Mouse (Mus musculus) MN1 (cell line): ENCODE data around the gene Stx1b.
"Not testable (repeated sequence)": the region's sequence is repeated elsewhere in the genome, so short reads cannot be mapped to it uniquely, and the experiment has no call there.

Experiments used
- DNase-seq: peaks from one replicate; pipeline ENCODE4 v3.0.0-alpha.2; 2016; ENCODE audit warnings: low spot score

Gene Stx1b

DNA sequence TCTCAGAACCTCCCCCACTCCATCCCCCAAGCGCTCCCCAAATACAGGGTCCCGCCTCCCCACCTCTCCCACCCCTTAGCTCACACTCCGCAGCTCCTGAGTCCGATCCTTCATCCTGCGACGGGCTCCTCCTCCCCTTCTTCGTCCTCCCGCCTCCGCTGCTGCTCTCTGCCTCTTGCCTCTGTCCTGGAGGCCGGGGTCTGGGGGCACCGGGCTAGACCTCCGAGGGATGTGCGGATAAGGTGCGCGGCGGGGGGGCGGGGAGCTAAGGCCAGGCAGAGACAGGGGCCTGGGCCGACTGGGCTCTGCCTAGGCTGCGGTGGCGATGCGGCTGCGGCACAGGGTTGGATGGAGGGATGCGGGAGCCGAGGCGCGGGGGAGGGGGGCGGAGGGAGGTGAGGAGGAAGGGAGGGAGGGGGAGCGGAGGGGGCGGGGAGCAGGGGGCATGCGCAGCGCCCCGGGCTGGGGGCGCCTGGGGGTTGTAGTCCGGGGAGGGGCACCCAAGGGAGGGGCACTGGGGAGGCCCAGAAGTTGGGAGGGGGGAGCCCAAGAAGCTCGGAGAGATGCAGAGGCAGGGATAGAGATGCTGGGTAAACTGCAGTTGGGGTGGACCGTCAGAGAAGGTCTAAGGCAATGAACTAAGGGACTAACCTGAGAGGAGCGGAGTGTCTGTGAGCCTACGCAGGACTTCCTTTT is at the start of gene Stx1b, which contains the start of gene Stx4a:
Stx1b (minus strand) TSS at position 374 of the 696 bp plus-strand sequence.
Stx4a (plus strand) TSS at position 119 of the 696 bp plus-strand sequence.
- DNase-seq, result peak; percentile 43

DNA sequence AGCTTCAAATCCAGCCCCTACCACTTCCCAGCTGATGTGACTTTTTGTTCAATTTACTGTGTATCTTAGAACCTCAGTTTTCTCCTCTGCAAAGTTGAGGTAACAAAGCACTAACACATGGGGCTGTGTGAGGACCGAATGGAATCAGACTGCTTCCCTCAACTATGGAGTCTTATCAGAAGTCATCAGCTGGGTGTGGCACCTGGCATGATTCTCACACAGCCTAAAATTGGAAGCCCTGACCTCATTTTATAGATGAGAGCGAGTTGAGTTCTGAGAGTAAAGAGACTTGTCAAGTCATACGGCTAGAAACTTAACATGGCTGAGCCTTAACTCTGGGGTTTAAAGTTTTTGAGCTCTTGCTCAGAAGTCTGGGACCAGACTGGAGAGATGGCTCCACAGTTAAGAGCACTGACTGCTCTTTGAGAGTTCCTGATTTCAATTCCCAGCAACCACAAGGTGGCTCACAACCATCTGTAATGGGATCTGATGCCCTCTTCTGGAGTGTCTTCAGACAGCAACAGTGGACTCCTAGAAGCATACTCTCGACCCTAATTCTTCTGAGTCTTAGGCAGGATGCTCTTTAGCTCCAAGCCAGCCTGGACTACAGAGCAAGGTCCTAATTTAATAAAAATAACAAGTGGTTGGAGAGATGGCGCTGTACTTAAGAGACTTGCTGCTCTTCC is 45.9 kb upstream of the Stx1b start:
- no peak for DNase-seq

DNA sequence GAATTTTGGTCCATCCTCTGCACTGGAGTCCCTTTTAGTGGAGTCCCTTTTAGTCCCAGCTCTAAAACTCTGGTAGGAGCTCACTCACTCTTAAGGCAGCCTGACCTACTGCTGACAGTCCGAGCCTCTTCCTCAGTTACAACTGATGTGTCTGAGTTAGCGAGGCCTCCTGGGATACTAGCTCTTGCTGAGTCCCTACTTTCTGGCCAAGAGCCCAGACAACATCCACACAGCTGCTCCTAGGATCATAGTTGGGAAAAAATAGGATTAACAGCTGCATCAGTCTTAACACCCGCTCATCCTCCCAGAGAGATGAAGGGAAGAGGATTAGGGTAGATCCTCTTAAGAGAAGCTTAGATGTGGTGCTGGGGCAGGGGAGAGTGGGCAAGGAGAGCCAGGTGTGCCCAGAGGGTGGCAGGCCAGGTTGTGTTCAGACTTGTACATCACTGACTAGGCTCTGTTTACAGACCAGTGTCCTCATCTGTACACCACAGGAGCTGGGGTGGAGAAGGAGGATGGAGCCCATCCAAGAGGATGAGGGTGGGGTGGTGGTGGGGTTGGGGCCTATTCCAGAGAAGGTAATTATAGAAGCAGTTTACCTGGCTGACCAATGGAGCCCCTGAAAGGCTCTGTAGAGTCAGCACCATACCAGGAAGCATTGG is 44.9 kb upstream of the Stx1b start:
- peak; percentile 73 for DNase-seq

DNA sequence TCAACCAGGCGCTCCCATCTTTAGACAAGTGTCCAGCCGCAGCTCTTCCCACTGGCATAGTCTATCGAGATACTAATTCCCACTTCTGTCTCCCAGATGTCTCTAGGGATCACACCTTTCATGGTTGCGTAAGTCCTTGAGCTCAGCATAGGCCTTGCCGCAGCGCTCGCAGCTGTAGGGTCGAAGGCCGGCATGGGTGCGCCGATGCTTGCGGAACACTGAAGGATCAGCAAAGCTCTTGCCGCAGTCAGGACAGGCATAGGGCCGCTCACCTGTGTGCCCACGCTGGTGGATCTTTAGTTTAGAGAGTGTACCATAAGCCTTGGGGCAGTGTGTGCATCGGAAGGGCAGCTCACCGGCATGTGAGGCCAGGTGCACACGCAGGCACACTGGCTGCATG is 43.3 kb upstream of the Stx1b start:
- no peak for DNase-seq

DNA sequence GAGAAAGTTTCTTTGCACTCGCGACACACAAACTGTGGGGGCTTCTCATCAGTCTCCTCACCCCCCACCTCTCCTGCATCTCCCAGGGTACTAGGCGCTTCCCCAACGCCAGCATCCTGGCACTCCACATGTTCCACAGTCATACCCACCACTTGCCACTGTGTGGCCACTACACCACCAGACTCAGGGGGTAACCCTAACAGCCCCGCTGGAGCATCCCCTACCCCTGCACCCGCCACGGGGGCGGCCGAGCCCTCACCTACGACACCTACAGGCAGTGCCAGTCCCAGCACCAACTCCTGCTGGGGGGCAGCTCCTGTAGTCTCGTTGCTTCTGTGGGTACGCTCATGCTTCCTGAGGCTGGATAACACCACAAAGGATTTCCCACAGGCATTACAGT is 42.1 kb upstream of the Stx1b start:
- DNase-seq, result no peak

DNA sequence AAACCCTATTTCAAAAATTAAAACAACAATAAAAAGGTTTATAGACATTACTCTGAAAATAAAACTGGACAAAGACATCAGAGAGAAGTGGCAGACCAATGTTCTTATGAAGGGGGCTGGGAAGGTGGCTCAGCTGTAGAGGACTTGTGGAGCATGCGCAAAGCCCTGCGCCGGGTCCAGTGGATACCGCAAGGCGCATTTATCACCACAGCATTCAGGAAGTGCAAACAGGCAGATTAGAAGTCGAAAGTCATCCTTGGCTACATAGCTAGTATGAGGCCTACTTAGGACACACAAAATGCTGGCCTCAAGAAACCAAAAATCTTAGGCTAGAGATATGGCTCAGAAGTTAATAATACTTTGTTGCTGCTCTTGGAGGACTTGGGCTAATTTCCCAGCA is 33.9 kb upstream of the Stx1b start:
- no peak for DNase-seq

DNA sequence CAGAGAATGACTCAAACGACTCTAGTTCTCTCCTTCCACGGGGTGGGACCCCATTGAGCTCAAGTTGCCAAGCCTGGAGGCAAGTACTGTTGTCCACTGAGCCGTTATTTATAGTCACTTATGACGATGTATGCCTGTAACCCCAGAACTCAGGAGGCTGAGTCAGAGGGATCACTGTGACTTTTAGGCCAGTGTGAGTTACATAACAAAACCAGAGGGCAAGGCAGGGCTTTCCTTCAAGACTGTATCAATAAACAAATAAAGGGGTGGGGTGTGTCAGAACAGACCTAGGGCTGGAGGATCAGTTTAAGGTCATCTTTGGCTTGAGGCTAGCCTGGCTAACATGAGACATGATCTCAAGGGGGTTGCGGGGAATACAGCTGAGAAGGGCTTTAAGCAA is 26.6 kb upstream of the Stx1b start:
- DNase-seq, result no peak

DNA sequence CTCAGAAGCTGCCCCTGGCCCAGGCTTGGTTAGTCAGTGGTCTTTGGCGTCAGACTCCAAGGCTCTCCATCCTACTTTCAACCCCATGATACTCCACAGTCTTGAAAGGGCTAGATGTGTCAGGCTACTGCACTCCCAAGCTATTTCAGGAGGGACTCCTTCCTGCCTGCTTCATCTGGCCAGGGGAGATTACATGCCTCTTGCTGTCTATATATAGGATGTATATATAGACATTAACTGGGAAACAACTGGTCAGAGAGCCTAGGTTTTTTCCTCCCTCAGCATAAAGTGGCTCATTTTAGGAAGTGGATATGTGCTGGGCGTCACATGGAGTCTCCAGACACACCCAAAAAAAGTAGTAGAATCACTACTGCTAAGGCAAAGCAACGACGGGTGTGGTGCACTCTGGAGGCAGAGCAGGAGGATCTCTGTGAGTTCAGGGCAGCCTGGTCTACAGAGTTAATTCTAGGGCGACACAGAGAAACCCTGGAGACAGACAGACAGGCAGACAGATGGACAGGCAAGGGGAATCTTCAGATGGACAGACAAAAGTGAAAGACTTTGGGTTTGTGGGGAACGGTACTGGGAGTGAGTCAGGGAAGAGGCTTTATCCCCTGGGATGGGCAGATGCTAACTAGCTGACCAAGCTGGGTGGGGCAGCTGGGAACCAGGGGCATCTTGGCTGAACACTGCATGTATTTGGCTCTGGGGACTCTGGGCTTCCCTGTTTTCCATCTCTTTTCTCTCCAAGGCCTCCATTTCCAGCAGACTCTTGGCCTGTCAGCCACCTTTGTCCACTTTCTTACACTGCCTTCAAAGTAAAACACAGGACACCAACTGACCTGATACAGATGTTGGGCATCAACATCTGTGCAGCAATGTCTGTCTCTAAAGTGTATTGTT is 25.9 kb upstream of the Stx1b start:
- no peak for DNase-seq

DNA sequence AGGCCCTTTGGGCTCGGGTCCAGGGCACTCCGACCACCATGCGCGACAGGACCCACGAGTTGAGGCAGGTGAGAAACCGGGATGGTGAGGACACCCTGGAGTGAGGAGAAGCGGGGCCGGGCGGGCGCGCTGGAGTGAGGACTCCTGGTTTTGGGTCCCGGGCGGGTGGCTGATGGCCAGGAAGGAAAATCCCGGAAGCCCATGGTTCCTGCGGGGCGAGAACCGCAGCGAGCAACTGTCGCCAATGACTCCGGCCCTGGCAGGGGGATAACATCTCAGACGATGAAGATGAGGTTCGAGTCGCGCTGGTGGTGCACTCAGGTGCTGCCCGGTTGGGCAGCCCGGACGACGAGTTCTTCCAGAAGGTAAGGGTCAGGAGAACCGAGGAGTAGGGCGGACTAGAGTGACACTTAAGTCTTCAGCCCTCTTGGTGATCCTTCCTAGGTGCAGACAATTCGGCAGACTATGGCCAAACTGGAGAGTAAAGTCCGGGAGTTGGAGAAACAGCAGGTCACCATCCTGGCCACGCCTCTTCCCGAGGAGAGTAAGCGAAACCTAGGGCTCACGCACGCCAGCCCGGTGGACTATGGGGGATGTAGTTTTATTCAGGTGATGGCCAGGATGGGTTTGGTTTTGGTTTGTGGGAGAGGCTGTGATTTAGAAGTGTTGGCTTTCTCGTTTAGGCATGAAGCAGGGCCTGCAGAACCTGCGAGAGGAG is 17.8 kb upstream of the Stx1b start:
- DNase-seq, result peak; percentile 84

DNA sequence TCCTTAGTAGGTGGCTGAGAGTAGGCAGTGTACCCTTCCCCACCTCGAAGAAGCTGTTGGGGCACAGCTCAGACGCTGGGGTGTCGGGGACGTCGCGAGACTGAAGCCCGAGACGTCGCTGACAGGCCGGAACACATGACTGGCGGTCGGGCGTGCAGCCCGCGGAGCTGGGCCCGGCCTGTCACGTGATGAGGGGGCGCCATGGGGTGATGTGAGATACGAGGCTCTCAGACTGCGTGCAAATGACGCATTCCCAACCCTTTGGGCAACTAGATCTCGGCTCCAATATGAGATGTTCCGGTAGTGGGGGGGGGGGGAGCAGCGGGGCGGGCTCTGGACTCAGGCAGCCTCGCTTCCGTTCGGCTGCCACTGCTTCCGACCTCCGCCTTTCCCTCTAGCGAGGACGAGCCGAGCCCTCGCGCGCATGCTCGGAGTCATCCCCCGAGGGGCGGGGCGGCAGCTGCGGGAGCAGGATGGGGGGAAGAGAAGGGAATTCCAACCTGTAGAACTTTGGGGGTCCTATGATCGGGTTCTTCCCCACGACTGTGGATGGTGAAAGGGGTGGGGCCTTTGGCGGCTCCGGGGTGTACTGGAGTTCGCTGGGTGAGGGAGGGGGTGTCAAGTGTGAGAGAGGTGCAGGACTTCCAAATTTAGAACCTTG is 17.1 kb upstream of the Stx1b start:
- peak; percentile 96 for DNase-seq

DNA sequence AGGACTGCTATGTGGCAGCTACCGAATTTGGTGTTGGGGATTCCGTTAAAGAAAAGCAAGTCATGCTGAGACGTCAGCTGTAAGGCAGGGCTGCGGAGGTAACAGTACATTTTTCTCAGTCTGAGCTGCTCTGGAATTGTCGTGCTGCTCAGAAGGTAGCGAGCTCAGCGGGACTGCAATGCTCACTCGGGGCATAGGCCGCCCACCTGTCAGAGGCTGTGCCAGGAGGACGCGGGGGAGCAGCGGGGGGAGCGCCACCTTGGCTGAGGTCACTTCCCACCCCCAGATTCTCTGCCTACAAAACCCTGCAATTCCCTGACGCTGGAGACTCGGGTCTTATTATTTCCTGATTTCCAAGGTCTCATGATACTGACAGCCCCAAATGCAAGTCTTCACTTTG is 16.5 kb upstream of the Stx1b start:
- peak; percentile 65 for DNase-seq

DNA sequence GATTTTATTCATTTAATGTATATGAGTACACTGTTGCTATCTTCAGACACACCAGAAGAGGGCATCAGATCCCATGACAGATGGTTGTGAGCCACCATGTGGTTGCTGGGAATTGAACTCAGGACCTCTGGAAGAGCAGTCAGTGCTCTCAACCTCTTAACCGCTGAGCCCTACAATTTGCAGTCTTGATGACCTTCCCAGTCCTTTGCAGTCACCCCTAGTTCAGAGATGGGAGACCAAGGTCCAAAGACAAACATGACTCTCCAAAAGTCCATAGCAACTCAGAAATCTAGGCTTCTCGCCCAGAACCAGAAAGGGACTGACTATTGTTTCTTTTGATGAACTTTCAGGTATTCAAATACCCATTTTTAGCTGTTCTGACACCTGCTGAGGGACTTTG is 15.7 kb upstream of the Stx1b start:
- not testable (repeated sequence) for DNase-seq

DNA sequence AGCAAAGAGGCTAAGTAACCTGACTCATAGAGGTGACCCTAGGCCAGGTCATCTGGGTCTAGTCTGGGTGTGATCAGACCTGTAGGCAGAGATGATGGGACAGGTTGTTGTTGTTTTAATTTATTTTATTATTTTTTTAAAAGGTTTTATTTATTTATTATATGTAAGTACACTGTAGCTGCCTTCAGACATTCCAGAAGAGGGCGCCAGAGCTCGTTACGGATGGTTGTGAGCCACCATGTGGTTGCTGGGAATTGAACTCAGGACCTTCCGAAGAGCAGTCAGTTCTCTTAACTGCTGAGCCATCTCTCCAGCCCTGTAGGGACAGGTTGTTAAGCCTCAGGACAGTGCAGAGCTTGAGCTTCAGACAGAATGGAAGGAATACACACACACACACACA is 13.5 kb upstream of the Stx1b start:
- DNase-seq, result not testable (repeated sequence)

DNA sequence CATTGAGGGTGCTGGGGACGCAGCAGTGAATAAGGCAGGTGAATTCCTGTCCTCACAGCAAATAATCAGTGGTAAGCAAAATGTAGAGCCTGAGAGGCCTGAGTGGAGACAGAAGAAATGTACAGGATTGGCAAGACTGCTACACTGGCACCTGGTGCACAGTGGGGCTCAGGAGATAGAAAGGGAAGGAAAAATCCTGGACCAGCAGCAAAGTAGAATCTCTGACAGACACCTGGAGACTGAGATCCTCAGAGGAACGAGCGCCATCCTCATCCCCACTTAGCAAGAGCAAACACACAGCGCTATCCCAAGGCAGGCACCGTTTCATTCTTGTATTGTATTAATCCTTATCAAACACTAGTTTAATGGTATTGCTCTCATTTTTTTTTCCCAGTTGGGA is 13.1 kb upstream of the Stx1b start:
- DNase-seq, result no peak

DNA sequence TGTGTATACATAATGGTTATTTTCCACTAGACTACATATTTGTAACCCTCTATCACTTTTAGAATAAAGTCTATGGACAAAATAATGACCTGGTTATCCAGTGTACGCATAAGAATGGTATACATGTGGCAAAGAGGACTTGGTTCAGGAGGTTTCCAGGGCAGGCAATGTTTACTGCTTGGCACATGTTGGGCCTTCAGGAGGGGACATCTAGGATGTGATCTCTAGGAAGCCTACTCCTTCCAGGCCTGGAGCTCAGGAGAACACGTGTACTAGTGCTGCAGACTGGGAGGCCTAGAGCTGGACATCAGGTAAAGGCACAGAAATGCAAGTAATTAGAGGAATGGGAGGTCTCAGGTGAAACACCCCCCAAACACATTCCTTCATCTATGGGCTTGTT is 11.2 kb upstream of the Stx1b start:
- DNase-seq, result no peak

DNA sequence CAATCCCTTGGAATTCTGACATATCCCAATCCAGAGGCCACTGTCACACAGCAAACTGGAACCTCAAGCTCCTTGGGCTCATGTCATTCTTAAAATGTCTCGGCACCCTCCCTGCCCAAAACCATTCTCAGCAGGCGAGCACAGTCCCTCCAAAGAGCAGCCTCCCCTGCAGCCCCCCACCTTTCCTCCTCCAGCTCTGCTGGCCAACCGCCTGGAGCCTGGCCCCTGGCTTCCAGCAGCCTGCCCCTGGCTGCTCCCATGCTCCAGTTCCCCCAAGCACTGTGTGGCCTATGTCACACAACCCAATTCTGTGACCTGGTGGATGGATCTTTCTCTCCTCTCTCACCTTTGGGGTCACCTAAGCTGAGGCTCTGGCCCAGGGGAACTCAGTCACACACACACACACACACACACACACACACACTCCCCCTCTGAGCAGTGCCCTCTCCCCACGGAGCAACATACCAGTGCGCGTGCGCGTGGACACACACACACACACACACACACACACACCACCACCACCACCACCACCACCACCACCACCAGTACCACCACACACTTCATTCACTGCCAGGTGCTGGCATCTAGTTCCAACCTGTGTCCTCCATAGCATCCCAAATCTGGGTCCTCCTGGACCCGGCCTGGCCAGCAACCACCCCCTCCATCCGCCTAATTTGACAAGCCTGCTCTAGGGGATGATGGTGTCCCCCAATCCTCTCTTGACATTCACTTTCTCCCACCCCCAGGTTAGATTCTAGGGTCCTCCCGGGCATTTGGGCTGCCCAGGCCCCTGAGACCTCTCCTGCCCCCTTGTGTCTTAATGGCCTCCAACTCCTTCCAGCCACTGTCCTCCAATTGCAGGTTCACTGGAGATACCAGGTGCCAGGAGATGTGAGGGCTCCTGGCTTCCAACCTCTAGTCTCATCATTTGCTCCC is 845 bp downstream of the Stx1b start:
- DNase-seq, result peak; percentile 28

DNA sequence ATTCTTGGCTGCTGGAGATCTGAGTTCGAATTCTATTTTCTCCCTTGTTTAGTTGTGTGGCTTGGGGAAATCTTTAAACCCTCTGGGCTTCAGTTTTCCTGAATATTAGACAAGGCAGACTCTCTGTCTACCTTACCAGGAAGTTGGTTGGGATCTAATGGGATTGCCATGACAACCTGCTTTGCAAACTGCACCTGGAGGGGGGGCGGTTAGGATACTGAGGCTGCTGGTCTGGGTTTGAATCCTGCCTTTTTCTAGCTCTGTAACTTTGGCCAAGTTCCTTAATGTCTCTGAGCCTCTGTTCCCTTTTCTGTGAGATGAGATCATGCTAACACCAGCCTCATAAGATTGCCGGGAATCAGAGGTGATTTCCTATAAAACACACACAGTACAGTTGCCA is 1.9 kb downstream of the Stx1b start:
- DNase-seq, result no peak

DNA sequence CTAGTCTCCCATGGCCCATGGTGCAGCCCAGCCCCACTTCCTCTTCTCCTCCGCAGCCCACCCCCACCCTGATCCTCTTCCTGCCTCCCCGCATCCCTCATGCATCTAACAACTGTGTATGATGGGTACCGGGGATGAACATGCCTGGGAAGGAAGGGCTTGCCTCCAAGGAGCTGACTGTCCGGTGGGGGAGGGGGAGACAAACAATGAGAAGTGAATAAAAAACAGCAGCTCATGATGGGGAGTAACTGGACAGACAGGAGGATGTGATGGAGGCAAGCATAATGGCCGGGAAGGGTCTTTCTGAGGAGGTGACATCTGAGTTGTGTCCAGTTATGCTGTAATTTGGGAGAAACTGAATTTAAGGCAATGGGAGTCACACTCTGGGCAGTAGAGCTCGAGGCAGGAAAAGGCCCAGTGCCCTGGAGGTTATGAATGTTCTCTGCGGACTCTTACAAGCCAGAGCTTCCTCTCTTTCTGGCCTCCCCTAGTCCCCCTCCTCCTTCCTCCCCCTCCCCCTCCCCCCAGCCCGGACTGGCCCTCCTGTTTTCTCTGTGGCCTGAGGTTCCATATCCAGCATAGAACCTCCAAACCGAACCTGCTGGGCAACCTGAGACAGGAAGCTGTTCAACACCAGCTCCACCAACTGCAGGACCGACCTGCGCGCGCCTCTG is 3.4 kb downstream of the Stx1b start:
- no peak for DNase-seq

DNA sequence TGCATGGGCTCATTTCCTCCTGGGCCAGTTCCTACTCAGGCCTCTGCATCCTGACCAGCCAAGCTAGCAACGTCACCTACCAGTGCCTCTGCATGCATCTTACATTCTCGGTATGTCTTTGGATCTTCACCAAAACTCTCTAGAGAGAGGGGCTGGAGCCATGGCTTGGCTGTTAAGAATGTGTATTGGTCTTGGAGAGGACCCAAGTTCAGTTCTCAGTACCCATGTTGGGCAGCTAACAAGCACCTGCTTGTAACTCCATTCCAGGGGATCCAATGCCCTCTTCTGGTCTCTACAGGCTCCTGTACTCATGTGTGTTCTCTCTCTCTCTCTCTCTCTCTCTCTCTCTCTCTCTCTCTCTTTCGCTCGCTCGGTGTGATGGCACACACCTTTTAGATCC is 6.6 kb downstream of the Stx1b start:
- no peak for DNase-seq
